Mouse (Mus musculus): ENCODE results near the gene Alkal2.

- no peak for TF ChIP-seq CTCF (IDR thresholded peaks at IDR 0.05; ENCODE audit: low read depth)
- no peak for TF ChIP-seq EP300 (optimal IDR thresholded peaks at IDR 0.05)
These were observed 26.7 kb downstream of the Alkal2 start for GRCm38 (mm10) chr12:30910860-30911259.

Measured in stomach, postnatal 0 days (tissue).